Mouse (Mus musculus) stomach, embryonic 15.5 days (tissue): ENCODE data around the gene Ccdc162. TPM values are rescaled to one million over a fixed set of nuclear protein-coding genes. Genes with fewer than 3 reads are reported as not detected.

Experiments used
- ATAC-seq: fragments of 200-750 bp; cut with Nextera tagmentation; 2 replicates; pipeline ENCODE4 v1.8.0; 2017; ENCODE audit warnings: low read depth, moderate number of reproducible peaks, moderate TSS enrichment; ENCODE audit not compliant: insufficient read depth, low FRiP score
- H3K27ac ChIP-seq: fragments of 300-500 bp; sonication (generic); 2 replicates; pipeline ENCODE4 v1.5.1; 2015; ENCODE audit warnings: mild to moderate bottlenecking, inconsistent platforms
- H3K27me3 ChIP-seq: fragments of 300-500 bp; sonication (generic); replicated peaks from 2 replicates; pipeline ENCODE4 v1.6.1; 2015; ENCODE audit warnings: inconsistent platforms
- H3K36me3 ChIP-seq: fragments of 300-500 bp; sonication (generic); 2 replicates; pipeline ENCODE4 v1.6.1; 2015; ENCODE audit warnings: inconsistent platforms
- H3K4me1 ChIP-seq: fragments of 300-500 bp; sonication (generic); 2 replicates; pipeline ENCODE4 v1.6.1; 2015; ENCODE audit warnings: inconsistent platforms
- H3K4me2 ChIP-seq: fragments of 300-500 bp; sonication (generic); 2 replicates; pipeline ENCODE4 v1.6.1; 2015; ENCODE audit warnings: mild to moderate bottlenecking, inconsistent platforms
- H3K4me3 ChIP-seq: fragments of 300-500 bp; sonication (generic); replicated peaks from 2 replicates; pipeline ENCODE4 v1.5.1; 2015; ENCODE audit warnings: inconsistent platforms
- H3K9ac ChIP-seq: fragments of 300-500 bp; sonication (generic); 2 replicates; pipeline ENCODE4 v1.6.1; 2015; ENCODE audit warnings: inconsistent platforms
- H3K9me3 ChIP-seq: fragments of 300-500 bp; sonication (generic); 2 replicates; pipeline ENCODE4 v1.6.1; 2016; ENCODE audit warnings: inconsistent platforms
- WGBS: fragments of 180-500 bp; shearing (Covaris S2); methylation state at CpG from one replicate; pipeline ENCODE4 v1.1.7; 2015; 5-methylcytosine and 5-hydroxymethylcytosine counted together
- polyA plus RNA-seq: library from polyadenylated mRNA; unstranded; fragments of >200 nt; fragmentation: Nextera tagmentation; extraction: Ambion mirVana; gene quantifications from 2 replicates; pipeline ENCODE4 v1.2.1, GENCODE M21; 2015

Ccdc162 gene
- 0.96 and 1.0 TPM in 2 replicates for polyA plus RNA-seq

DNA sequence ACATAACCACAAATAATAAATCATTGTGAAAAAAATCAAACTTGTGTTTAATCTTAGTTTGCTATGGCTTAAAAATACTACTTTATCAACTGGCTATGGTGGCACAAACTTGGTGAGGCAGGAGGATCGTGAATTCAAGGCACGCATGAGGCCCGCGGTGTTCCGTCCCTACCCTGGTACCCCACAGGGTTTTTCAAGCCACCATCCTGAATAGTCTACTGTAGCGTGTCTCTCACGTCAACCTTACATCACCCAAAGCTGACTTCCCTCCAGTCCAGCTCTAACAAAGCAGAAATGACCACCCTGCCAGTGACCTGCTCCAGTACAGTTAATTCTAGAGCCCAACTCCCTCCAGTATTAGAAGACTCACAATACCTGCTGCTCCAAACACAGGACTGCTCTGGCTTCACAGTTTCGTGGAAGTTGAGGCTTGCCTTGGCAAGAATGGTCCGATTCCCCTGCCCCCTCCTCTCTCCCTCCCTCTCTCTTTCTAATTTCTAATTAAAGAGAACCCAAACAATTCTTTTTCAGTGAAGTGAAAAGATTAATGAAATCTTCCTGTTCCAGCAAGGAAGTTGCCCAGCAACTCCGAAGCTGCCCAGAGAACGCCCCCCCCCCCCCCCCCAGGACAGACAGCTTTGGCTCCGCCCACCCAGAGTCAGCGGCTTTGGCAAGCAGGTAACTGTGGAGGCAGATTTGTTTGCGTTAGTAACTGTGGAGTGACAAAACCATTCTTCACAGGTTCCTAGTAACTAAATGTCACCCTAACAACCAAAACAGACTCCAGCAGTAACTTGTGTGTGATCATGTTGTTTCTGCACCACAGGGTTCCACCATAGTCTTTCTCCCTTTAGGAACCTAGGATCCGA lies at the start of gene Ccdc162:
Gene Ccdc162 (minus strand): TSS at position 606 of the 869 bp plus-strand sequence.
- Histone ChIP-seq H3K27me3 (no peaks in the 10 kb centered on the region), H3K9ac (no peak within 1 kb of the TSS), H3K4me2 (no peak within 1 kb of the TSS; the same call in 1 of the 2 replicates), H3K4me1 (peaks cover 4% of the 10 kb centered on the region; the same call in 1 of the 2 replicates), H3K27ac (peak within 1 kb of the TSS; percentile 28; the same call in 1 of the 2 replicates), H3K9me3 (no peaks in the 10 kb centered on the region), H3K36me3 (no peaks in the 10 kb centered on the region), H3K4me3 (no peak within 1 kb of the TSS)
- 52% methylated on average over 15 of the region's 15 CpGs for WGBS
- no peak; the same call in 1 of the 2 replicates for ATAC-seq

DNA sequence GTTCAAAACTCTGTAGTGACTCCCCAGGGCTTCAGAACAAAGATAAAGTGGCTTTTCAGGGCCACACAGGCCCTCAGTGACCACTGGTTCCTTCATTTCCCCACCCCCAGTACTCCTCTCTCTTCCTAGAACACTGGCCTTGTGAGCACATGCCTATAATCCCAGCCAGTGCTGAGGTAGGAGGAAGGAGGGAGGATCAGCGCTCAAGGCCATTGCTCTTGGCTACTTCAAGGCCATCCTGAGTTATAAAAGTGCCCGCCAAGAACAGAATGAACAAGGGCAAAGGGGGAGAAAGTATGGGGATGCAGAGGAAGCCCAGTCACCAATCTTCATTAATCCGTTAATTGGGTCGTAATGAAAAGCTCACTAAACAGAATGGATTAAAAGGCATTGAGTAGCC lies 49.2 kb upstream of the Ccdc162 start:
- no peak overlapping the region for H3K4me3 ChIP-seq
- H3K4me1 ChIP-seq: peaks cover 2% of the 10 kb centered on the region; the same call in 1 of the 2 replicates
- WGBS: 85% methylated on average over 4 of the region's 4 CpGs
- no peaks in the 10 kb centered on the region for H3K36me3 ChIP-seq
- H3K9me3 ChIP-seq: no peaks in the 10 kb centered on the region
- H3K27me3 ChIP-seq: no peaks in the 10 kb centered on the region
- no peak overlapping the region for H3K9ac ChIP-seq
- ATAC-seq: no peak
- H3K4me2 ChIP-seq: no peak overlapping the region
- H3K27ac ChIP-seq: no peak overlapping the region

DNA sequence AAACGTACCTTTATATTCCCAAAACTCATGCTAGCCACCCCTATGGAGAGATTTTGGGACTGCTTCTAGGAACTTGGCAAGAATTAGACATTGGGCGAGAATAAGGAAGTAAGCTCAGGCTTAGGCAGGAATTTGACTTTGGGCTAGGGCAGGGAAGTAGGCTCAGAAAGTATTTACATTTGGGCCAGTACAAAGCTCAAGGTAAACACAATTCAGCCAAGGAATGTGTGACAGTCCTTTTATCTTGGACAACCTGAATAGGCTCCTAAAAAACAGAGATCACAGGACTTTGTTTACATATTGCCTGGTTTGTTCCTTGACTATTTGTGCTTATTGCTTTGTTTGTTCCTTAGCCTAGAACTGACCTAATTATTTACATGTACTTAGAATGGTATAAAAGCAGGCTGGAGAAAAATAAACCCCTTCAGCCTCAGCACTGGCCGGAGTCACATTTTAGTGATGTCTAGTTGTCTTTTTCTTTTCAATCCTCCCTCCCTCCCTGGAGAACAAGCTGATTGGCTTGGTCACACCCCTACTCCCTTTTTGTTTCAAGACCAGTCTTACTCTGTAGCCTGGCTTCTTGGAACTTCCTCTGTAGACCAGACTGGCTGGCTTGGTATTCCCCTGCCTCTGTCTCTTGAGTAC lies 47.4 kb upstream of the Ccdc162 start:
- Histone ChIP-seq H3K27ac (no peak overlapping the region), H3K9me3 (no peaks in the 10 kb centered on the region), H3K9ac (no peak overlapping the region), H3K4me3 (no peak overlapping the region), H3K27me3 (no peaks in the 10 kb centered on the region), H3K4me2 (no peak overlapping the region), H3K36me3 (no peaks in the 10 kb centered on the region), H3K4me1 (peaks cover 2% of the 10 kb centered on the region; the same call in 1 of the 2 replicates)
- ATAC-seq: no peak
- 61% methylated on average over 3 of the region's 3 CpGs for WGBS

DNA sequence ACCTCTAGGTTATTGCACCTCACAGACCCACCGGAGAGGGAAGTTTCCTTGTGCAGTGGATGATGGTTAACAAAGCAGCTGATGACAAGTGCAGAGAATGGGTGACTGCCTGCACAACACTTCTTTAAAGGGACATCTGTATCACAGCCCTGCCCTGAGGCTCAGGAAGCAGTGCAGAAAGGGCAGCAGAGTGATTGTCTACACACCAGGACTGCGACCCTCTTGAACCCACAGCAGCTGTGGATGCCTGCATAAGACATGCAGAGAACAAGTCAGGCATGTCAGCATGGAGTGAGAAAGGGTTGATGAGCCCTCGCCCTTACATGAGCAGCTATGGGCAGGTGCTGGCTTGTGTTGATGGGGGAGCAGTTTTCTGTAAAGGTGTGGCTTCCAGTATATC lies 44.4 kb upstream of the Ccdc162 start:
- Histone ChIP-seq H3K9me3 (no peaks in the 10 kb centered on the region), H3K4me2 (no peak overlapping the region), H3K27me3 (no peaks in the 10 kb centered on the region), H3K4me1 (no peaks in the 10 kb centered on the region), H3K27ac (no peak overlapping the region), H3K9ac (no peak overlapping the region), H3K36me3 (no peaks in the 10 kb centered on the region), H3K4me3 (no peak overlapping the region)
- ATAC-seq: no peak
- 78% methylated on average over 3 of the region's 3 CpGs for WGBS

DNA sequence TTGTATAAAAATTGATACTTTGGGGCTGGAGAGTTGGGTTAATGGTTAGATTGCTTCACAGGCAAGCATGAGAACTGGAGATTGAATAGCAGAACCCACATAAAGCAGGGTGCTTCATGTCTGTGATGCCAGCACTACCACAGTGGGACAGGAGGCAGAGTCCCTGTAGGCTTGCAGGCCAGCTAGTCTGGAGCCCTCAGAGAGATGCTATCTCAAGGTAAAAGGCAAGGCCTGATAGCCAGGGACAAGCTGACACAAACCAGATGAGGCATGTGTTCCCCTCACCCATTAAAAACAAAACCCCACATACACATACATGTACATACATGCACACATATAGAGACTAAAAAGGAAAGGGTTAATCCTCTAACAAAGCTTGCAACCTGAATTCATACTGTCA lies 41.6 kb upstream of the Ccdc162 start:
- Histone ChIP-seq H3K27me3 (no peaks in the 10 kb centered on the region), H3K27ac (no peak overlapping the region), H3K9ac (no peak overlapping the region), H3K4me3 (no peak overlapping the region), H3K4me1 (no peaks in the 10 kb centered on the region; the same call in 1 of the 2 replicates), H3K36me3 (no peaks in the 10 kb centered on the region), H3K4me2 (no peak overlapping the region), H3K9me3 (no peaks in the 10 kb centered on the region)
- ATAC-seq: no peak

DNA sequence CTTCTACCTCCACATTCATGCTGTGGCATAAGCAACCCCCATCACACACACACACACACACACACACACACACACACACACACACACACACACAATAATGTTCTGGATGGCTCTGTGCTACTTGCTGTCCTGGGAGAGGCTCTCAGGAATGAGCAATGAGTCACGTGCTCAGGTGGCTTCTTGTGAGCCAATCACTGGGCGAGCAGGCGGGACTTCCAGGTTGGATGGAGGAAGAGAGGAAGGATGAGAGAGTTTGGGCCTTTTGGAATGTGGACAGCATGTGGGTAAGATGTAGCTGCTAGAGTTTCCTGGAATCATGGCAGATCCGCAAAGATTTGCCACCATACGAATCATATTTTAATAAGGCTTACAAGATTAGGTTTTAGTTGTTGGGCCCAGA lies 40.8 kb upstream of the Ccdc162 start:
- Histone ChIP-seq H3K9ac (no peak overlapping the region), H3K4me3 (no peak overlapping the region), H3K27me3 (no peaks in the 10 kb centered on the region), H3K36me3 (no peaks in the 10 kb centered on the region), H3K9me3 (no peaks in the 10 kb centered on the region), H3K27ac (no peak overlapping the region), H3K4me1 (no peaks in the 10 kb centered on the region; the same call in 1 of the 2 replicates), H3K4me2 (no peak overlapping the region)
- ATAC-seq: no peak
- 93% methylated on average over 5 of the region's 5 CpGs for WGBS

DNA sequence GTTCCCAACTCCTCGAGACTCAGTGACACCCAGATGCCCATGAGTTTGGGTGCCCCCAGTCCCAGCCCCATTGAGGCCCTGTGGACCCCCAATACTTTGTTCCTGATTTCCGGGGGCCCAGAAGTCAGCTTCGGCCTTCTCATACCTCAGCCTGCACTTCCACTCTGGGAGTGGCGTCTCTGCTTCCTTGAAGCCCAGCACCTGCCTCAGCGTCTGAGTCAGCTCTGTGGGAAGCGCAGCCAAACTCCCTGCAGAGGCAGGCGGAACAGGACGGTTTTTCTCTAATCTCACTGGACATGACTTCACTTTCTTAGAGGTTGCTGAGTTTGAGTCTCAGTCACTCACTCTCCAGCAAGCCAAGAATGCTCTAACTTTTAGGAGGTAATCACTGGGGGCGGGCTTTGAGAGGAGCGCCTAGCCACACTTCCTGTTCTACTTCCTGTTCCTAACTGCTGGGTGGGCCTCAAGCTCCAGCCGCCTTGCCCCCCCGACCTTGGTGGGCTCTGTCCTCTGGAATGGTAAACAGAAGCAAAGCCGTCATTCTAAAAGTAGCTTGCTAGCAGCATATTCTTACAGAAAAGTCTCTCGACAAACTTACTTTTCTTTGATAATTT lies 35.5 kb upstream of the Ccdc162 start:
- WGBS: 65% methylated on average over 14 of the region's 14 CpGs
- Histone ChIP-seq H3K9ac (no peak overlapping the region), H3K4me1 (peaks cover 2% of the 10 kb centered on the region; the same call in 1 of the 2 replicates), H3K4me3 (no peak overlapping the region), H3K27ac (no peak overlapping the region), H3K4me2 (no peak overlapping the region), H3K27me3 (no peaks in the 10 kb centered on the region), H3K9me3 (no peaks in the 10 kb centered on the region), H3K36me3 (no peaks in the 10 kb centered on the region)
- ATAC-seq: no peak

DNA sequence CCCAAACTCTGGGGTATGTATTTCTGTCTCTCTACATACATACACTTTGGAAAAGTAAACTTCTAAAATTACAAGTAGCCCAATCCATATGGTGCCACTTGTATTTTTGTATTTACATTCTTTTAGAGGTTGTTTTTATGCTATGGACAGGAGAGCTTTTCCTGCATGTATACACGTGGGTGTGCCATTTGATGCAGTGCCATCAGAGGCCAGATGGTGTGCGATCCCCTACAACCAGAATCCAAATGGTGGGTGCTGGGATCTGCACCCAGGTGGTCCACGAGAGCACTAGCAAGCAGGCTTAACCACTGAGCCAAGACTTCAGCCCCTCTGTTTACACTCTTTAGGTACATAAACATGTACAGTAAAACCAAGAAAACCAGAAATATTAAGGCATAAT lies 32.9 kb upstream of the Ccdc162 start:
- no peaks in the 10 kb centered on the region for H3K36me3 ChIP-seq
- H3K9me3 ChIP-seq: no peaks in the 10 kb centered on the region
- H3K9ac ChIP-seq: no peak overlapping the region
- no peak overlapping the region for H3K4me2 ChIP-seq
- no peak overlapping the region for H3K4me3 ChIP-seq
- ATAC-seq: no peak
- H3K27me3 ChIP-seq: no peaks in the 10 kb centered on the region
- H3K27ac ChIP-seq: no peak overlapping the region
- WGBS: 70% methylated on average over 3 of the region's 3 CpGs
- H3K4me1 ChIP-seq: peaks cover 2% of the 10 kb centered on the region; the same call in 1 of the 2 replicates

DNA sequence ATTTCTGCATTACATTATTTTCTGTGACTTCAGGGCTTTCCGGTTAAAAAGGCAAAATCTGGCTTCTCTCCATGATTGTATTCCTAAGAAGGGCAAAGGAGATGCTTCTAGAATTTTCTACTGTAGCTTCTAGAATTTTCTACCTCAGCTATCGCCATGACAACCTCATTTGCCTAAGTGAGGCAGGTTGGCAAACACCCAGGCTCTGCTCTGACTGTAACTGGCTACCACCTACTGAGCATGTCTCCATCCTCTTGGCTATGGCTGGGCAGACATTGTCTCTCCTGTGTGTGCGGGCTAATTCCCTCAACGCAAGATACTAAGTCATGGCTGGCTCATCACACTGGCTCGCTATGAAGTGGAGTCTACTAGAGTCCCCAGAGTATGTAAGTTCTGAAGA lies 30.1 kb upstream of the Ccdc162 start:
- Histone ChIP-seq H3K4me1 (no peaks in the 10 kb centered on the region), H3K9ac (no peak overlapping the region), H3K36me3 (no peaks in the 10 kb centered on the region), H3K4me3 (no peak overlapping the region), H3K4me2 (no peak overlapping the region), H3K9me3 (no peaks in the 10 kb centered on the region), H3K27ac (no peak overlapping the region), H3K27me3 (no peaks in the 10 kb centered on the region)
- ATAC-seq: no peak
- 96% methylated on average over 5 of the region's 5 CpGs for WGBS

DNA sequence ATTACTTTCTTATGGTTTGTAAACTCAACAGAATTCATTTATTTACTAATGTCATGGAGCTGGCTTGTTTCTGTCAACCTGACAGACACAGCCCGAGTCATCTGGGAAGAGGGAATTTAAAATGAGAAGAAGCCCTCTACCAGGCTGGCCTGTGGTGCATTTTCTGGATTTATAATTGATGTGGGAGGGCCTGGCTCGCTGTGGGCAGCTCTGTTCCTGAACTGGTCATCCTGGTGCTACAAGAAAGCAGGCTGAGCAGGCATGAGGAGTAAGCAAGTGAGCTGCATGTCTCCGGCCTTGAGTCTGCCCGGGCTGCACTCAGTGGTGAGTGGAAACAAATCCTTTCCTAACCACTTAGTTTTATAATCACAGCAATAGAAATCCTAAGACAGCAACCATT lies 27.6 kb upstream of the Ccdc162 start:
- WGBS: 59% methylated on average over 4 of the region's 4 CpGs
- Histone ChIP-seq H3K4me1 (no peaks in the 10 kb centered on the region), H3K4me2 (no peak overlapping the region)

DNA sequence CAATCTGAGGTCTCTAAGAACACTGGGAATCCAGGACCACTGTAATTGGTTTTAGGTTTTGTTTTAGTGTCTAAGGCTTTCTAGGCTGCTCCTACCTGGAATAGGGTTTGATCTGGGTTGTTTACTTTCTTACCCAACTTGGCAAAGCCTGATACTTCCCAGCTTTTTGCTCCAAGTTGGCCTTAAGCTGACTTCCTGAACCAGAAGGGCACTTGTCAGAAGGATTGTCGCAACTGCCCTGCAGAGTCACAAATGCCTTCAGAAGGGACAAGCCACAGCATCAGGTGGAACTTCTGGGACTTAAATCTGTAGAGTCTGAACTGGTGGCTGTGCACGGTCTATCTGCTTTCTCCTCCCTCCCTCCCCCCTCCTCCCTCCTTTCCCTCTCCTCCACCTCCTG lies 23.8 kb upstream of the Ccdc162 start:
- ATAC-seq: no peak

More for the DNA sequence above, 27.6 kb upstream of the Ccdc162 start:
- no peak for ATAC-seq
- Histone ChIP-seq H3K9ac (no peak overlapping the region), H3K27me3 (no peaks in the 10 kb centered on the region), H3K36me3 (no peaks in the 10 kb centered on the region), H3K4me3 (no peak overlapping the region), H3K9me3 (no peaks in the 10 kb centered on the region), H3K27ac (no peak overlapping the region)

DNA sequence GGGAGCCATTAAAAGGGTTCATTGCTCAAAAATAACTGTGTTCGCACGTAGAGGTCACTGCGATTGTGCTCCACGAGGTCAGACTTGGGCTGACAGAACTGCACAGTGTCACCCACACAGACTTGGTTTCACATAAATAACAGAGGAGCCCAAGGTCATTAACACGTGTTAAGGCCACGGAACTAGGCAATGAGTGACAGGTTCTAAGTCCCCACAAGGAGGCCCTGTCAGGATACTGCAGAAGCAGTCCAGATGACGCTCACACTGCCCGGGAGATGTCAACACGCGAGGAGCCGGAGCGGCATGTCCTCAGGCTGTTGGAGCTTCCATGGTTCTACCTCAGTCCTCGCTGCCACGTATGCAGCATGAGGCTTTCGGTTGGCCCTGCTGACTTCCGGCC lies 20.8 kb upstream of the Ccdc162 start:
- no peaks in the 10 kb centered on the region for H3K4me1 ChIP-seq
- ATAC-seq: no peak
- no peaks in the 10 kb centered on the region for H3K36me3 ChIP-seq
- 86% methylated on average over 16 of the region's 16 CpGs for WGBS
- H3K27me3 ChIP-seq: no peaks in the 10 kb centered on the region
- H3K9me3 ChIP-seq: no peaks in the 10 kb centered on the region
- H3K27ac ChIP-seq: no peak overlapping the region
- H3K9ac ChIP-seq: no peak overlapping the region
- no peak overlapping the region for H3K4me3 ChIP-seq
- no peak overlapping the region for H3K4me2 ChIP-seq

More for the DNA sequence above, 23.8 kb upstream of the Ccdc162 start:
- WGBS: 63% methylated on average over 2 of the region's 2 CpGs
- H3K27ac ChIP-seq: no peak overlapping the region
- no peaks in the 10 kb centered on the region for H3K9me3 ChIP-seq
- no peaks in the 10 kb centered on the region for H3K36me3 ChIP-seq
- no peak overlapping the region for H3K4me2 ChIP-seq
- no peak overlapping the region for H3K4me3 ChIP-seq
- H3K4me1 ChIP-seq: no peaks in the 10 kb centered on the region
- H3K27me3 ChIP-seq: no peaks in the 10 kb centered on the region
- H3K9ac ChIP-seq: no peak overlapping the region
